Mouse (Mus musculus) myocyte (in vitro differentiated cells): ENCODE results near the gene Fam78a. TPM values are rescaled to one million over a fixed set of nuclear protein-coding genes. Genes with fewer than 3 reads are reported as not detected.

Experiments
- H3K27me3 ChIP-seq: one replicate; pipeline ENCODE4 v1.6.1; 2011; ENCODE audit not compliant: control insufficient read depth, insufficient read depth, insufficient read length
- H3K36me3 ChIP-seq: one replicate; pipeline ENCODE4 v1.6.1; 2011; ENCODE audit not compliant: control insufficient read depth, insufficient read depth
- H3K4me2 ChIP-seq: one replicate; pipeline ENCODE4 v1.6.1; 2011; ENCODE audit warnings: low read depth, control low read depth
- H3K4me3 ChIP-seq: one replicate; pipeline ENCODE4 v1.5.1; 2011; ENCODE audit warnings: mild to moderate bottlenecking, control low read depth, moderate library complexity
- H3K79me2 ChIP-seq: one replicate; pipeline ENCODE4 v1.6.1; 2011; ENCODE audit not compliant: control insufficient read depth, insufficient read depth
- H3ac ChIP-seq: one replicate; pipeline ENCODE4 v1.6.1; 2011; ENCODE audit not compliant: control insufficient read depth, insufficient read length
- CEBPB ChIP-seq: IDR thresholded peaks from 2 replicates; pipeline ENCODE4 v1.6.1; 2011; ENCODE audit warnings: mild to moderate bottlenecking, moderate library complexity; ENCODE audit not compliant: poor library complexity, insufficient read depth, severe bottlenecking
- E2F4 ChIP-seq: IDR thresholded peaks from one replicate; pipeline ENCODE4 v1.6.1; 2011; ENCODE audit warnings: mild to moderate bottlenecking, control low read depth, moderate library complexity; ENCODE audit not compliant: insufficient read depth
- MAX ChIP-seq: IDR thresholded peaks from one replicate; pipeline ENCODE4 v1.6.1; 2011; ENCODE audit warnings: low read depth, mild to moderate bottlenecking, control low read depth
- MYOD1 ChIP-seq, 3 experiments: IDR thresholded peaks; one replicate each; pipeline ENCODE4 v1.6.1; 2011; ENCODE audit warnings: control low read depth in 2 of 3, low read depth in 2 of 3, mild to moderate bottlenecking in 2 of 3, moderate library complexity in 1 of 3; ENCODE audit not compliant: insufficient read length in 2 of 3, control insufficient read depth in 1 of 3
- MYOG ChIP-seq, 3 experiments: IDR thresholded peaks; one replicate each; pipeline ENCODE4 v1.6.1; 2011; ENCODE audit warnings: control low read depth in 2 of 3, low read depth in 2 of 3, mild to moderate bottlenecking in 2 of 3; ENCODE audit not compliant: insufficient read length in 2 of 3, control insufficient read depth in 1 of 3, insufficient read depth in 1 of 3
- POLR2A ChIP-seq: IDR thresholded peaks from one replicate; pipeline ENCODE4 v1.6.1; 2011; ENCODE audit warnings: low read depth, mild to moderate bottlenecking, control low read depth, moderate library complexity; ENCODE audit not compliant: insufficient read length
- POLR2AphosphoS2 ChIP-seq: IDR thresholded peaks from one replicate; pipeline ENCODE4 v1.6.1; 2011; ENCODE audit warnings: low read depth, control low read depth; ENCODE audit not compliant: insufficient read length
- REST ChIP-seq: IDR thresholded peaks from one replicate; pipeline ENCODE4 v1.6.1; 2011; ENCODE audit warnings: mild to moderate bottlenecking, control low read depth, moderate library complexity; ENCODE audit not compliant: insufficient read depth, insufficient read length
- SRF ChIP-seq: IDR thresholded peaks from one replicate; pipeline ENCODE4 v1.6.1; 2011; ENCODE audit warnings: low read depth; ENCODE audit not compliant: control insufficient read depth, insufficient read length
- TCF12 ChIP-seq: IDR thresholded peaks from one replicate; pipeline ENCODE4 v1.6.1; 2011; ENCODE audit warnings: mild to moderate bottlenecking, control low read depth; ENCODE audit not compliant: poor library complexity, insufficient read depth, severe bottlenecking
- TCF3 ChIP-seq: IDR thresholded peaks from one replicate; pipeline ENCODE4 v1.6.1; 2011; ENCODE audit warnings: low read depth, control low read depth; ENCODE audit not compliant: insufficient read length
- USF1 ChIP-seq: IDR thresholded peaks from one replicate; pipeline ENCODE4 v1.6.1; 2011; ENCODE audit warnings: low read depth, mild to moderate bottlenecking, control low read depth, moderate library complexity
- polyA plus RNA-seq: library from polyadenylated mRNA; unstranded; fragments of >200 nt; fragmentation: generic; extraction: Trizol; gene quantifications from one replicate; pipeline ENCODE4 v1.2.1, GENCODE M21; 2012; ENCODE audit warnings: missing spikeins

Fam78a gene
- polyA plus RNA-seq, 1 experiment = 4.7 TPM

GRCm38 (mm10) chr2:32084872-32085199 is 179 bp upstream of the Fam78a start:
- TF ChIP-seq USF1 (no peak), POLR2AphosphoS2 (no peak), MYOD1 (IDR thresholded peaks at IDR 0.05; ENCODE audit: control insufficient read depth in 1 of 3, insufficient read length in 2 of 3, low read depth in 2 of 3) (no peak), SRF (no peak), TCF12 (no peak), POLR2A (no peak), REST (no peak), CEBPB (no peak), MAX (no peak), MYOG (IDR thresholded peaks at IDR 0.05; ENCODE audit: control insufficient read depth in 1 of 3, insufficient read depth in 1 of 3, insufficient read length in 2 of 3, low read depth in 2 of 3) (no peak), TCF3 (no peak), E2F4 (no peak)
- Histone ChIP-seq H3K4me2 (no peak overlapping the region), H3ac (no peak overlapping the region), H3K4me3 (no peak overlapping the region), H3K79me2 (no peaks in the 10 kb centered on the region), H3K36me3 (no peaks in the 10 kb centered on the region), H3K27me3 (peaks cover 59% of the 10 kb centered on the region)

- Histone ChIP-seq H3ac (no peak overlapping the region), H3K4me2 (no peak overlapping the region), H3K79me2 (no peaks in the 10 kb centered on the region), H3K4me3 (peak overlapping the region; percentile 16), H3K27me3 (peaks cover 57% of the 10 kb centered on the region), H3K36me3 (no peaks in the 10 kb centered on the region)
- TF ChIP-seq CEBPB (no peak), TCF12 (no peak), SRF (no peak), USF1 (no peak), MYOD1 (IDR thresholded peaks at IDR 0.05; ENCODE audit: control insufficient read depth in 1 of 3, insufficient read length in 2 of 3, low read depth in 2 of 3) (no peak), E2F4 (no peak), REST (no peak), POLR2A (no peak), POLR2AphosphoS2 (no peak), MAX (no peak), TCF3 (no peak), MYOG (IDR thresholded peaks at IDR 0.05; ENCODE audit: control insufficient read depth in 1 of 3, insufficient read depth in 1 of 3, insufficient read length in 2 of 3, low read depth in 2 of 3) (no peak)
Observed at GRCm38 (mm10) chr2:32083159-32084011, 1.3 kb downstream of the Fam78a start.

GRCm38 (mm10) chr2:32082229-32082628 is 2.4 kb downstream of the Fam78a start:
- no peak overlapping the region for H3ac ChIP-seq
- H3K36me3 ChIP-seq = no peaks in the 10 kb centered on the region
- peak overlapping the region; percentile 21 for H3K4me2 ChIP-seq
- H3K4me3 ChIP-seq = peak overlapping the region; percentile 16
- TF ChIP-seq CEBPB (no peak), MYOD1 (IDR thresholded peaks at IDR 0.05; ENCODE audit: control insufficient read depth in 1 of 3, insufficient read length in 2 of 3, low read depth in 2 of 3) (no peak), SRF (no peak), REST (no peak), POLR2AphosphoS2 (no peak), POLR2A (no peak), MYOG (IDR thresholded peaks at IDR 0.05; ENCODE audit: control insufficient read depth in 1 of 3, insufficient read depth in 1 of 3, insufficient read length in 2 of 3, low read depth in 2 of 3) (no peak), MAX (no peak), USF1 (no peak), TCF12 (no peak), TCF3 (no peak), E2F4 (no peak)
- H3K79me2 ChIP-seq = no peaks in the 10 kb centered on the region
- peaks cover 54% of the 10 kb centered on the region for H3K27me3 ChIP-seq

DNA sequence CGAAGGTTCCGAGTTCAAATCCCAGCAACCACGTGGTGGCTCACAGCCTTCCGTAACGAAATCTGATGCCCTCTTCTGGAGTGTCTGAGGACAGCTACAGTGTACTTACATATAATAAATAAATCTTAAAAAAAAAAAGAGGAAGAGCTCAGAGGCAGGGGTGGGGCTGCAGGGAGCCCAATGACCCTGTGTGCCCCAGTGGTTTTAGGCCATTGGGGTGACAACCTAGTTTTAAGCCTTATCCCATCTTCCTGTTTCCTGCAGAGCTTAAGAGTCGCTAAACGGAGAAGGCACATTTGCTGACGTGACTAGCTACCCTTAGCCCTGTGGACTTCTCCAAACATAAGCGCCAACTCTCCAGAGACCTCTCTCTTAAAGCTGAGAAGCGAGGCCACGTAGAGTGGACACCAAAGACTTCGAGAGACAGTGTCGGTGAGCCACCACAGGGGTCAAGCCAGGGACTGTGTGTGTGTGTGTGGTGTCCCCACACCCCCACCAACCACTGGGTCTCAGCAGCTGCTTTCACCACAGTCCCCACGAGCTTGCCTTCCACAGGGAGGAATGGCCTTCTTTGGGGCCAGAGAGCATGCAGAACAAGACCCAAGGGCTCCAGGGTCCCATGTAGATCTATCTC is 3.2 kb downstream of the Fam78a start:
- peak overlapping the region; percentile 16 for H3K4me3 ChIP-seq
- H3K4me2 ChIP-seq = peak overlapping the region; percentile 21
- no peaks in the 10 kb centered on the region for H3K79me2 ChIP-seq
- H3K27me3 ChIP-seq = peaks cover 56% of the 10 kb centered on the region
- H3ac ChIP-seq = no peak overlapping the region
- TF ChIP-seq MYOG (IDR thresholded peaks at IDR 0.05; ENCODE audit: control insufficient read depth in 1 of 3, insufficient read depth in 1 of 3, insufficient read length in 2 of 3, low read depth in 2 of 3) = peak in 2 of 3 experiments; percentile 28 to 74
- TF ChIP-seq REST = no peak
- TF ChIP-seq E2F4 = no peak
- TF ChIP-seq POLR2A = no peak
- TF ChIP-seq MYOD1 (IDR thresholded peaks at IDR 0.05; ENCODE audit: control insufficient read depth in 1 of 3, insufficient read length in 2 of 3, low read depth in 2 of 3) = peak in 1 of 3 experiments; percentile 60
- TF ChIP-seq SRF = no peak
- TF ChIP-seq USF1 = no peak
- no peaks in the 10 kb centered on the region for H3K36me3 ChIP-seq

DNA sequence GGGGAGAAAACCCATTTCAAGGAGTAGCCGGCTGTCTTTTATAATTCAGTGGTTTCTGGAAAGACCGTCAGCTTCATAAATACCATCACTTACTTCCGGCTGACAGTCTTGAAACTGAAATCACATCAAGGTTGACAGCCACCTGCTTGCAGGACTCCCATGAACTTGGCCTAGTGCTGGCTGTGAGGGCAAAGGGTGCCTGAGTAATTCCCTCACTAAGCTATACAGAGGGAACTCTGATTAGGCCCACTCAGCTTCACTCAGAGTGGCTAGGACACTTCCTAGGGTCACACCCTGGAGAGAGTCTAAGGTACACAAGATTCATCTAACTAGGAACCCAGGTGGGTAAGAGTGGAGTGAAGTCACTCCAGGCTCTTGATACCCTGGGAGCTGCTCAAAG is 4.0 kb downstream of the Fam78a start:
- Histone ChIP-seq H3K79me2 (no peaks in the 10 kb centered on the region), H3K27me3 (peaks cover 49% of the 10 kb centered on the region), H3K4me2 (peak overlapping the region; percentile 50), H3K4me3 (no peak overlapping the region), H3ac (no peak overlapping the region), H3K36me3 (no peaks in the 10 kb centered on the region)
- no peak for TF ChIP-seq POLR2A
- no peak for TF ChIP-seq POLR2AphosphoS2
- TF ChIP-seq TCF3 = no peak
- TF ChIP-seq REST = no peak
- no peak for TF ChIP-seq CEBPB
- TF ChIP-seq TCF12 = no peak
- TF ChIP-seq MYOD1 (IDR thresholded peaks at IDR 0.05; ENCODE audit: control insufficient read depth in 1 of 3, insufficient read length in 2 of 3, low read depth in 2 of 3) = no peak
- no peak for TF ChIP-seq SRF
- TF ChIP-seq E2F4 = no peak
- no peak for TF ChIP-seq MAX
- no peak for TF ChIP-seq MYOG (IDR thresholded peaks at IDR 0.05; ENCODE audit: control insufficient read depth in 1 of 3, insufficient read depth in 1 of 3, insufficient read length in 2 of 3, low read depth in 2 of 3)
- no peak for TF ChIP-seq USF1
